8 mouse cellular contexts compared by ENCODE assay signal in the genomic region with DNA sequence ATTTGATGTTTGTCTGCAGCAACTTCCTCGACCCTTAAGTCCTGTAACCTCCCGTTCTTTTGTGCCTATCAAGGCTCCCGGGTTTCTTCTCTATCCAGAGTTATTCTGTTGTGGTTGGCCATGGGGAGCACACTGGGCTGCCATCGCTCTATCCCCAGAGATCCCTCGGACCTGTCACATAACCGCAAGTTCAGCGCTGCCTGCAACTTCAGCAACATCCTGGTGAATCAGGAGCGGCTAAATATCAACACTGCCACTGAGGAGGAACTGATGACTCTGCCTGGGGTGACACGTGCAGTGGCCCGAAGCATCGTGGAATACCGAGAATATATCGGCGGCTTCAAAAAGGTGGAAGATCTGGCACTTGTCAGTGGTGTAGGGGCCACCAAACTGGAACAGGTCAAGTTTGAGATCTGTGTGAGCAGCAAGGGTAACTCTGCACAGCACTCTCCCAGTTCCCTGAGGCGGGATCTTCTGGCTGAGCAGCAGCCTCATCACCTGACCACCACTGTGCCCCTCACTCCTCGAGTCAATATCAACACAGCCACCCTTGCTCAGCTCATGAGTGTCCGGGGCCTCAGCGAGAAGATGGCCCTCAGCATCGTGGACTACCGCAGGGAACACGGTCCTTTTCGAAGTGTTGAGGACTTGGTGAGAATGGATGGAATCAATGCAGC. TPM values are rescaled to one million over a fixed set of nuclear protein-coding genes. Genes with fewer than 3 reads are reported as not detected.
DNase-seq lines count a peak whose midpoint lies in the region; ATAC-seq and TF ChIP-seq lines count a peak whose summit lies in the region.

No protein-coding gene starts in this region.

- peak overlapping the region; percentile 71 for H3K4me3 ChIP-seq in lung, embryonic 14.5 days (ENCODE audit: low read depth, low read length)
- peak overlapping the region; percentile 70 for H3K4me3 ChIP-seq in embryonic facial prominence, embryonic 12.5 days
- H3K4me3 ChIP-seq in hindbrain, embryonic 12.5 days: peak overlapping the region; percentile 72

- no peak overlapping the region for H3K27ac ChIP-seq in lung, embryonic 14.5 days (ENCODE audit: low read depth)
- no peak overlapping the region for H3K27ac ChIP-seq in embryonic facial prominence, embryonic 12.5 days
- no peak overlapping the region for H3K27ac ChIP-seq in hindbrain, embryonic 12.5 days

- H3K27me3 ChIP-seq in lung, embryonic 14.5 days (ENCODE audit: insufficient read depth, low read length): no peaks in the 10 kb centered on the region
- no peaks in the 10 kb centered on the region for H3K27me3 ChIP-seq in embryonic facial prominence, embryonic 12.5 days
- peaks cover 6% of the 10 kb centered on the region; the same call in 1 of the 2 replicates for H3K27me3 ChIP-seq in hindbrain, embryonic 12.5 days

- H3K9me3 ChIP-seq in lung, embryonic 14.5 days (ENCODE audit: low read depth, low read length): no peaks in the 10 kb centered on the region
- no peaks in the 10 kb centered on the region for H3K9me3 ChIP-seq in embryonic facial prominence, embryonic 12.5 days
- no peaks in the 10 kb centered on the region for H3K9me3 ChIP-seq in hindbrain, embryonic 12.5 days (replicated peaks)

- no peak for DNase-seq in lung, embryonic 14.5 days
- DNase-seq in lung, postnatal 25 days (ENCODE audit: low spot score): no peak
- peak; percentile 25 for DNase-seq in thymus, postnatal 4 days
- DNase-seq in gastrocnemius, adult 18-20 months (ENCODE audit: low spot score): no peak
- DNase-seq in urinary bladder, postnatal 10 days (ENCODE audit: low spot score): no peak

- WGBS in lung, embryonic 14.5 days: 41% methylated on average over 22 of the region's 22 CpGs
- WGBS in embryonic facial prominence, embryonic 12.5 days: 46% methylated on average over 22 of the region's 22 CpGs
- WGBS in hindbrain, embryonic 12.5 days: 43% methylated on average over 22 of the region's 22 CpGs

- H3K36me3 ChIP-seq in lung, embryonic 14.5 days (ENCODE audit: insufficient read depth): no peaks in the 10 kb centered on the region
- H3K36me3 ChIP-seq in embryonic facial prominence, embryonic 12.5 days: no peaks in the 10 kb centered on the region
- H3K36me3 ChIP-seq in hindbrain, embryonic 12.5 days: no peaks in the 10 kb centered on the region

- no peak for ATAC-seq in lung, embryonic 14.5 days (ENCODE audit: insufficient read depth)
- ATAC-seq in embryonic facial prominence, embryonic 12.5 days (ENCODE audit: insufficient number of reproducible peaks, insufficient read depth, low FRiP score, low TSS enrichment): no peak
- no peak for ATAC-seq in hindbrain, embryonic 12.5 days (ENCODE audit: low FRiP score)
- ATAC-seq in megakaryocyte, adult 5-6 weeks (ENCODE audit: poor library complexity, severe bottlenecking): peak; percentile 38

- TF ChIP-seq CTCF in lung, embryonic 14.5 days (IDR thresholded peaks at IDR 0.05; ENCODE audit: low read depth): no peak

- H3K4me1 ChIP-seq in lung, embryonic 14.5 days (ENCODE audit: insufficient read depth): 0 out of 2 replicates have a peak, but pooled peaks cover 11% of the 10 kb centered on the region
- H3K4me1 ChIP-seq in embryonic facial prominence, embryonic 12.5 days: peaks cover 40% of the 10 kb centered on the region
- peaks cover 9% of the 10 kb centered on the region for H3K4me1 ChIP-seq in hindbrain, embryonic 12.5 days

- H3K9ac ChIP-seq in lung, embryonic 14.5 days: no peak overlapping the region
- H3K9ac ChIP-seq in embryonic facial prominence, embryonic 12.5 days: peak overlapping the region; percentile 70; the same call in 1 of the 2 replicates
- 0 out of 2 replicates have a peak overlapping the region, but pooled peaks have one; percentile 73 for H3K9ac ChIP-seq in hindbrain, embryonic 12.5 days

- H3K4me2 ChIP-seq in lung, embryonic 14.5 days: peak overlapping the region; percentile 93
- H3K4me2 ChIP-seq in embryonic facial prominence, embryonic 12.5 days (replicated peaks): peak overlapping the region; percentile 74
- peak overlapping the region; percentile 88 for H3K4me2 ChIP-seq in hindbrain, embryonic 12.5 days (replicated peaks)

RNA-seq across cellular contexts. Expression of gene Eepd1, which starts 1.1 kb away (rescaled TPM):
- 8.4 and 9.4 TPM in 2 replicates for polyA plus RNA-seq in lung, embryonic 14.5 days (2014; fragmentation: Nextera tagmentation; extraction: Ambion mirVana)
- 19.7 and 22.0 TPM in 2 replicates for polyA plus RNA-seq in embryonic facial prominence, embryonic 12.5 days (2016; fragmentation: Nextera tagmentation; extraction: Ambion mirVana)
- polyA plus RNA-seq in hindbrain, embryonic 12.5 days (2016; fragmentation: Nextera tagmentation; extraction: Ambion mirVana): 7.5 and 8.0 TPM in 2 replicates
- 7.0 and 7.4 TPM in 2 replicates for total RNA-seq in megakaryocyte, adult 5-6 weeks (2015)
- total RNA-seq in megakaryocyte, adult 5-6 weeks (2017): 16.9 and 20.5 TPM in 2 replicates
- total RNA-seq in gastrocnemius, adult 18-20 months (2021): 100 to 1,000 TPM; 125 to 132 TPM
